Mouse (Mus musculus): ENCODE measurements around the gene Rab5if. TPM values are rescaled to one million over a fixed set of nuclear protein-coding genes. Genes with fewer than 3 reads are reported as not detected.
"Not testable (repeated sequence)": the region's sequence is repeated elsewhere in the genome, so short reads cannot be mapped to it uniquely, and the experiment has no call there.

The Rab5if gene
- polyA plus RNA-seq, 1 experiment from 2014 or later: 208 TPM

- Histone ChIP-seq H3K27me3 (ENCODE audit: control insufficient read depth, insufficient read depth, low read length) (no peaks in the 10 kb centered on the region), H3K4me1 (replicated peaks; ENCODE audit: control insufficient read depth, insufficient read depth, low read length) (no peaks in the 10 kb centered on the region), H3K4me3 (ENCODE audit: low read depth, low read length) (no peak overlapping the region), H3K27ac (ENCODE audit: low read depth, low read length) (no peak overlapping the region), H3K36me3 (ENCODE audit: control insufficient read depth, insufficient read depth, low read length) (peaks cover 5% of the 10 kb centered on the region; the same call in 1 of the 2 replicates), H3K9ac (ENCODE audit: low read depth, low read length) (no peak overlapping the region), H3K9me3 (ENCODE audit: control insufficient read depth, low read length) (no peaks in the 10 kb centered on the region), H3K4me2 (replicated peaks; ENCODE audit: low read depth, low read length) (no peak overlapping the region)
- ATAC-seq (ENCODE audit: low FRiP score) (no peak), DNase-seq (ENCODE audit: low spot score) (no peak)
- 88% methylated on average over 8 of the region's 8 CpGs for WGBS
These were observed 11.3 kb downstream of the Rab5if start for GRCm38 (mm10) chr2:156874047-156874759.

- H3K27me3 ChIP-seq (ENCODE audit: control insufficient read depth, insufficient read depth, low read length): no peaks in the 10 kb centered on the region
- H3K4me2 ChIP-seq (replicated peaks; ENCODE audit: low read depth, low read length): no peak overlapping the region
- H3K4me3 ChIP-seq (ENCODE audit: low read depth, low read length): no peak overlapping the region
- no peaks in the 10 kb centered on the region for H3K4me1 ChIP-seq (replicated peaks; ENCODE audit: control insufficient read depth, insufficient read depth, low read length)
- peaks cover 5% of the 10 kb centered on the region; the same call in 1 of the 2 replicates for H3K36me3 ChIP-seq (ENCODE audit: control insufficient read depth, insufficient read depth, low read length)
- H3K9me3 ChIP-seq (ENCODE audit: control insufficient read depth, low read length): no peaks in the 10 kb centered on the region
- H3K27ac ChIP-seq (ENCODE audit: low read depth, low read length): no peak overlapping the region
- ATAC-seq (ENCODE audit: low FRiP score) (no peak), DNase-seq (ENCODE audit: low spot score) (no peak)
- H3K9ac ChIP-seq (ENCODE audit: low read depth, low read length): no peak overlapping the region
- 96% methylated on average over 4 of the region's 4 CpGs for WGBS
These were observed 12.0 kb downstream of the Rab5if start for GRCm38 (mm10) chr2:156874760-156875510.

- Histone ChIP-seq H3K27ac (ENCODE audit: low read depth, low read length) (no peak overlapping the region), H3K36me3 (ENCODE audit: control insufficient read depth, insufficient read depth, low read length) (peaks cover 5% of the 10 kb centered on the region; the same call in 1 of the 2 replicates), H3K4me2 (replicated peaks; ENCODE audit: low read depth, low read length) (no peak overlapping the region), H3K27me3 (ENCODE audit: control insufficient read depth, insufficient read depth, low read length) (no peaks in the 10 kb centered on the region), H3K9me3 (ENCODE audit: control insufficient read depth, low read length) (no peaks in the 10 kb centered on the region), H3K4me3 (ENCODE audit: low read depth, low read length) (no peak overlapping the region), H3K9ac (ENCODE audit: low read depth, low read length) (no peak overlapping the region), H3K4me1 (replicated peaks; ENCODE audit: control insufficient read depth, insufficient read depth, low read length) (no peaks in the 10 kb centered on the region)
- WGBS: 67% methylated on average over 9 of the region's 9 CpGs
- no peak for ATAC-seq (ENCODE audit: low FRiP score)
- no peak for DNase-seq (ENCODE audit: low spot score)
These were observed 14.8 kb downstream of the Rab5if start for GRCm38 (mm10) chr2:156877726-156878125.

GRCm38 (mm10) chr2:156879541-156879940, 16.6 kb downstream of the Rab5if start:
- H3K4me3 ChIP-seq (ENCODE audit: low read depth, low read length): no peak overlapping the region
- H3K27me3 ChIP-seq (ENCODE audit: control insufficient read depth, insufficient read depth, low read length): no peaks in the 10 kb centered on the region
- WGBS: 75% methylated on average over 3 of the region's 3 CpGs

GRCm38 (mm10) chr2:156882431-156883001, 19.6 kb downstream of the Rab5if start:
- 42% methylated on average over 10 of the region's 10 CpGs for WGBS
- Histone ChIP-seq H3K4me1 (replicated peaks; ENCODE audit: control insufficient read depth, insufficient read depth, low read length) (no peaks in the 10 kb centered on the region), H3K36me3 (ENCODE audit: control insufficient read depth, insufficient read depth, low read length) (no peaks in the 10 kb centered on the region), H3K4me2 (replicated peaks; ENCODE audit: low read depth, low read length) (no peak overlapping the region), H3K9ac (ENCODE audit: low read depth, low read length) (no peak overlapping the region), H3K4me3 (ENCODE audit: low read depth, low read length) (no peak overlapping the region), H3K9me3 (ENCODE audit: control insufficient read depth, low read length) (no peaks in the 10 kb centered on the region), H3K27ac (ENCODE audit: low read depth, low read length) (no peak overlapping the region), H3K27me3 (ENCODE audit: control insufficient read depth, insufficient read depth, low read length) (no peaks in the 10 kb centered on the region)
- no peak for ATAC-seq (ENCODE audit: low FRiP score)
- no peak for DNase-seq (ENCODE audit: low spot score)

More at GRCm38 (mm10) chr2:156879541-156879940, 16.6 kb downstream of the Rab5if start:
- Histone ChIP-seq H3K27ac (ENCODE audit: low read depth, low read length) (no peak overlapping the region), H3K4me1 (replicated peaks; ENCODE audit: control insufficient read depth, insufficient read depth, low read length) (no peaks in the 10 kb centered on the region), H3K36me3 (ENCODE audit: control insufficient read depth, insufficient read depth, low read length) (no peaks in the 10 kb centered on the region), H3K9ac (ENCODE audit: low read depth, low read length) (no peak overlapping the region), H3K9me3 (ENCODE audit: control insufficient read depth, low read length) (no peaks in the 10 kb centered on the region), H3K4me2 (replicated peaks; ENCODE audit: low read depth, low read length) (no peak overlapping the region)
- ATAC-seq (ENCODE audit: low FRiP score): no peak
- no peak for DNase-seq (ENCODE audit: low spot score)

GRCm38 (mm10) chr2:156884396-156885211, 21.7 kb downstream of the Rab5if start:
- no peak overlapping the region for H3K4me3 ChIP-seq (ENCODE audit: low read depth, low read length)
- DNase-seq (ENCODE audit: low spot score): no peak
- H3K36me3 ChIP-seq (ENCODE audit: control insufficient read depth, insufficient read depth, low read length): no peaks in the 10 kb centered on the region
- WGBS: 94% methylated on average over 10 of the region's 10 CpGs
- ATAC-seq (ENCODE audit: low FRiP score): no peak
- no peak overlapping the region for H3K27ac ChIP-seq (ENCODE audit: low read depth, low read length)
- no peak overlapping the region for H3K4me2 ChIP-seq (replicated peaks; ENCODE audit: low read depth, low read length)
- no peaks in the 10 kb centered on the region for H3K4me1 ChIP-seq (replicated peaks; ENCODE audit: control insufficient read depth, insufficient read depth, low read length)
- H3K9me3 ChIP-seq (ENCODE audit: control insufficient read depth, low read length): no peaks in the 10 kb centered on the region
- no peaks in the 10 kb centered on the region for H3K27me3 ChIP-seq (ENCODE audit: control insufficient read depth, insufficient read depth, low read length)
- H3K9ac ChIP-seq (ENCODE audit: low read depth, low read length): no peak overlapping the region

- H3K36me3 ChIP-seq (ENCODE audit: control insufficient read depth, insufficient read depth, low read length); DNase-seq (ENCODE audit: low spot score); H3K9ac ChIP-seq (ENCODE audit: low read depth, low read length); H3K4me1 ChIP-seq (replicated peaks; ENCODE audit: control insufficient read depth, insufficient read depth, low read length); H3K27ac ChIP-seq (ENCODE audit: low read depth, low read length); ATAC-seq (ENCODE audit: low FRiP score); H3K27me3 ChIP-seq (ENCODE audit: control insufficient read depth, insufficient read depth, low read length); H3K4me3 ChIP-seq (ENCODE audit: low read depth, low read length); H3K4me2 ChIP-seq (replicated peaks; ENCODE audit: low read depth, low read length); H3K9me3 ChIP-seq (ENCODE audit: control insufficient read depth, low read length): not testable (repeated sequence)
- WGBS: 64% methylated on average over 2 of the region's 2 CpGs
These were observed 22.7 kb downstream of the Rab5if start for GRCm38 (mm10) chr2:156885666-156886065.

- 73% methylated on average over 10 of the region's 10 CpGs for WGBS
- H3K4me1 ChIP-seq (replicated peaks; ENCODE audit: control insufficient read depth, insufficient read depth, low read length): no peaks in the 10 kb centered on the region
- H3K27ac ChIP-seq (ENCODE audit: low read depth, low read length): no peak overlapping the region
- no peak for DNase-seq (ENCODE audit: low spot score)
- no peaks in the 10 kb centered on the region for H3K36me3 ChIP-seq (ENCODE audit: control insufficient read depth, insufficient read depth, low read length)
- no peak overlapping the region for H3K4me2 ChIP-seq (replicated peaks; ENCODE audit: low read depth, low read length)
- no peak overlapping the region for H3K4me3 ChIP-seq (ENCODE audit: low read depth, low read length)
- H3K9me3 ChIP-seq (ENCODE audit: control insufficient read depth, low read length): no peaks in the 10 kb centered on the region
- ATAC-seq (ENCODE audit: low FRiP score): no peak
- no peaks in the 10 kb centered on the region for H3K27me3 ChIP-seq (ENCODE audit: control insufficient read depth, insufficient read depth, low read length)
- H3K9ac ChIP-seq (ENCODE audit: low read depth, low read length): no peak overlapping the region
These were observed 23.2 kb downstream of the Rab5if start for GRCm38 (mm10) chr2:156886084-156886631.
